Mouse (Mus musculus): ENCODE measurements at regions not wholly inside any gene's neighbourhood (a gene's known extent, or its start where the extent isn't known, plus 50 kb on each side); places are given as distances from the start of the nearest gene placed in this dataset.

DNA sequence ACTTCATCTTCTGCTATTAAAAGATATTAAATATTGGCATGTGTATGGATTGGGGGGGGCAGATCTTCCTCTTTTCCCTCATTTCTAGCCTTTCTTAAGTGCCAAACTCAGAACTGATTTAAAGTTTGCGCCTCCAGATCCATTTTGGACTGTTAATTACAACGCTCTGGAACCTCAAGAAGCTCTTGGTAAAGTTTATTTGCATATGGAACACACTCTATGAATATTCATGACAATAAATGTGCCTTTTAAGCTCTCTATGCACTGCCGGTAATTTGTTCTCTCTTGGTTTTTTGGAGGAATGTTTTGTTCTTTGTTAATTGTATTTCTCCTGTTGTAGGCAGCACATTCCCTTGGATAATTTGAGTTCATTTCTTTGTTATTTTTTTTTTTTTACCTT, 738.3 kb downstream of the Dach1 start:
- 92% methylated on average over 3 of the region's 3 CpGs for WGBS

DNA sequence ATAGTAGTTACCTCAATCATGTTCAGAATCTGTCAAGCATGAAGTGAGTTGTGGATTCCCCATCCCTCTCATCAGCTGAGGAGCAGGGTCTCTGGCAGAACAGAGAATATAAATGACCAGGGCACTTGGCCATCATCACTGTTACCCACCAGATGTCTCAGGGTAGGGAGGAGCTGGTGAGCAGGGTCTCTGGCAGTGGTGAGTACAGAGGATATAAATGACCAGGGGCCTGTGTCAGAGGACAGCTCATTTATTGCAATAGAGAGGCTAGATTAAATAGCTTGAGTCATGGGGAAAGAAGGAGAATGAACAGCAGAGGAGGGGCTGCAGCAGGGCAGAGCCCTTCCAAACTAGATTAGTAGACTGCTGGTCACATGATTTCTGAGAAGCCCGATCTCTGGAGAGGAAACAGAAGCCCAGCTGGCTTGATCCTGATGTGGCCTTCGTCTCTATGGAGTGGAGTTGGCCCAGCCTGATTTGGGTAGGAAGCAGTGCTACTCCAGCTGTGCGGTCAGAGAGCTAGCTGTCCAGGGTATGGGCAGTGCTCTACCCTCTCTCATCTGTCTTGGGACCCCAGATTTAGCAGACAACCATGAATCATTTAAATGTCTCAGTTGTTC, 766.3 kb downstream of the Dach1 start:
- no peaks in the 10 kb centered on the region for H3K36me3 ChIP-seq
- 74% methylated on average over 3 of the region's 3 CpGs for WGBS
- H3K27ac ChIP-seq: no peak overlapping the region
- H3K4me3 ChIP-seq: no peak overlapping the region
- no peaks in the 10 kb centered on the region for H3K27me3 ChIP-seq (ENCODE audit: low read depth, poor library complexity, severe bottlenecking)
- DNase-seq (ENCODE audit: low spot score): no peak
- peaks cover 6% of the 10 kb centered on the region for H3K4me1 ChIP-seq
- no peaks in the 10 kb centered on the region for H3K9me3 ChIP-seq (replicated peaks)

More for the DNA sequence above, 738.3 kb downstream of the Dach1 start:
- H3K4me3 ChIP-seq: no peak overlapping the region
- H3K36me3 ChIP-seq: no peaks in the 10 kb centered on the region
- no peaks in the 10 kb centered on the region for H3K9me3 ChIP-seq (replicated peaks)
- no peak for DNase-seq (ENCODE audit: low spot score)
- H3K4me1 ChIP-seq: peaks cover 5% of the 10 kb centered on the region; the same call in 1 of the 2 replicates
- no peaks in the 10 kb centered on the region for H3K27me3 ChIP-seq (ENCODE audit: low read depth, poor library complexity, severe bottlenecking)
- no peak overlapping the region for H3K27ac ChIP-seq

DNA sequence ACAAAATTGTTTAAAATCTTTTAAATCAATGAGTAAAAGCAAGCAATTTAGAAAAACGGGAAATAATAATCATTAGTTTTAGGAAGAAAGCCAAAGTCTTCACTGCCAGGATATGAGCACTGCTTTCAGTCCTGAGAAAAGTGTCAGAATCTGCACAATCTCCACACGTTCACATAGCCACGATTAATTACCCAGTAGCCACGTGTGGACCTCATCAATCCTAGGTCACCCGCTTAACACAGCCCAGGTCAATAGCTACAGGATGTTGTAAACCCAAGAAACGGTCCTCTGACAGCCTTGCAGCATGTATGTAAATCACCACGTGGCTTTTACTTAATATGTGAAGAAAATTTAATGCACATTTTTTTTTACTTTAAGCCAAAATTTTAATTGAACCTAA, 773.2 kb downstream of the Dach1 start:
- Histone ChIP-seq H3K4me1 (peaks cover 12% of the 10 kb centered on the region), H3K27ac (peak overlapping the region; percentile 71), H3K36me3 (no peaks in the 10 kb centered on the region), H3K9me3 (replicated peaks) (no peaks in the 10 kb centered on the region), H3K4me3 (no peak overlapping the region), H3K27me3 (ENCODE audit: low read depth, poor library complexity, severe bottlenecking) (no peaks in the 10 kb centered on the region)
- WGBS: 28% methylated on average over 7 of the region's 7 CpGs
- peak; percentile 61 for DNase-seq (ENCODE audit: low spot score)

DNA sequence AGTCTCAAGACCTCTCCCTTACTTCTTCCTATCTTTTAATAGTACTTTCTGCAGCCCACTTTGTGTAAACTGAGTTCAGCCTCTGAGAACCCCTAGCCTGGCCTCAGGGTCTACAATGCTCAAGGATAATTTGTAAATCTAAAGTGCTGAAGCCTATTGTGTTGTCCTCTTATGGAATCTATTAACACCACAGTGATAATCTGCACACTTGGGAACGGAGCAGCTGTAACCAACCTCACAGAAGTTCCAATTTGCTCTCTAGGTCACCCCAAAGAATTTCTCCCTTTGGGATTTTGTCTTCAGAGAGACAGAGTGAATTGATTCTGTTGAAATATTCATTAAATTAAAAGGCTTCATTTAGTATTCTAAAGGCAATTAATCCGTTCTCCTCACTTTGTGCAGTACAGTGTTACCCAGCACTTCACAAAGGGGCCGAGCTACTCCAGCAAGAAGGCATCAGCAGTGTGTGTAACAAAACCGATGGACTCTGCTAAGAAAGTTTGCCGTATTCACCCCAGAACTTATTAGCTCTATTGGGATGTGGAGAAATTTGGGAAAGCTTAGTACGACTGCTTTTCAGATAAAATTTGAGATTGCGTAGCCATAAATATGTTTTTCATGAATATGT, 773.7 kb downstream of the Dach1 start:
- no peak for DNase-seq (ENCODE audit: low spot score)
- WGBS: 63% methylated on average over 7 of the region's 7 CpGs
- Histone ChIP-seq H3K27ac (peak overlapping the region; percentile 71), H3K36me3 (no peaks in the 10 kb centered on the region), H3K4me3 (no peak overlapping the region), H3K4me1 (peaks cover 12% of the 10 kb centered on the region), H3K9me3 (replicated peaks) (no peaks in the 10 kb centered on the region), H3K27me3 (ENCODE audit: low read depth, poor library complexity, severe bottlenecking) (no peaks in the 10 kb centered on the region)

DNA sequence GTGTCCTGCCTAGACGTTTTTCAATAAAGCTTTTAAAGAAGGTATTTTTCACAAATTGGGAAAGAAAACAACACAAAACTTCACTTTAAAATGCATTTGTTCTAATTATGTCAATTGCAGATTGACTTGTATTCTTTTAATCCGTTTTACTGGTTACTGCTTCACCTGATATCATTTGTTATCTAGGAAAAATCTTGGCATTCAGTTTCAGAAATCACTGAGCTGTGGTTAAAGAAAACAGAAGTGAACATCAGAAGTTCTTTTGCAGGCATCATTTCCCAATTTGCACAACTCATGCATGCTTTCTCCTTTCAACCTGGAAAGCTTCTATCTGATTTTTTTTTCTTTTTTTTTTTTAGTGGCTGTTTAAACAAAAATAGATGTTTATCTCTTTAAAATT, 780.6 kb downstream of the Dach1 start:
- WGBS: 69% methylated on average over 2 of the region's 2 CpGs
- H3K4me1 ChIP-seq: no peaks in the 10 kb centered on the region
- no peak overlapping the region for H3K27ac ChIP-seq
- no peaks in the 10 kb centered on the region for H3K36me3 ChIP-seq
- DNase-seq (ENCODE audit: low spot score): no peak
- no peaks in the 10 kb centered on the region for H3K27me3 ChIP-seq (ENCODE audit: low read depth, poor library complexity, severe bottlenecking)
- H3K9me3 ChIP-seq (replicated peaks): no peaks in the 10 kb centered on the region
- H3K4me3 ChIP-seq: no peak overlapping the region

DNA sequence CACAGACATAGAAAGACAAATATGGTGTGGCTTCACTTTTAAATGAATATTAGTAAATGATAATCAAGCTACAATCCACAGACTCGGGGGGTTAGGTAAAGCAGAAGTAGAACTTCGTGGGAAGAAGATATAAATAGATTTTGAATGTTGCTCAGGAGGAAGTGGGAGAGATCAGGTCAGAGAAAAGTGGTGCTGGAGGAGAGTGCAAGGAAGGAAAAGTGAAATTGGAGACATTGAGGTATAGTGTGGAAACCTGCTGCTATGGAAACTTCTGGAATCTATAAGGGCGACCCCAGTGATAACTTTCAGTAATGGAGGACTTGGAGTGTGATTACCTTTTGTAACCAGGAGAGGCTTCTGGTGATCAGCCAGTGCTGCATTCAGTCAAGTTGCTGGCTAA, 789.4 kb downstream of the Dach1 start:
- Histone ChIP-seq H3K9me3 (replicated peaks) (no peaks in the 10 kb centered on the region), H3K36me3 (no peaks in the 10 kb centered on the region), H3K4me1 (no peaks in the 10 kb centered on the region), H3K27me3 (ENCODE audit: low read depth, poor library complexity, severe bottlenecking) (no peaks in the 10 kb centered on the region), H3K4me3 (no peak overlapping the region), H3K27ac (no peak overlapping the region)
- WGBS: 85% methylated on average over 3 of the region's 3 CpGs
- no peak for DNase-seq (ENCODE audit: low spot score)

DNA sequence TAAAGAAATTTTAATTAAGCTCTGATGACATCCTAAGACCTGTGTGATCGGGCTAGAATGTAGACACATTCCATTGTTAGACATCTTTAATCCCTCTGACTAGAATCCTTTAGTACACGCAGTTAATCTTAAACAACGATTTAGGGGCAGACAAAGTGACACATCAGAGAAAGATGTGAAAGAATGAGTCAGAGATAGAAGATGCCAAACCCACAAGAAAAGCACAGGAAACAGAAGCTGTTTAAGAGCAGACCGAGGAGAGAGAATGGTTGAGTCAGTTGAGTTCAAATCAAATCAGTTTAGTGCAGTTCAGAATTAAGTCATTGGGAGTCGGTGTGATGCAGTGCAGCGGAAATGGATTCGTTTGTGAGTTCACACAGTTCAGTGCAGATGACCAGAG, 812.6 kb downstream of the Dach1 start:
- no peak overlapping the region for H3K4me3 ChIP-seq
- H3K27me3 ChIP-seq (ENCODE audit: low read depth, poor library complexity, severe bottlenecking): no peaks in the 10 kb centered on the region
- H3K36me3 ChIP-seq: no peaks in the 10 kb centered on the region
- no peaks in the 10 kb centered on the region for H3K4me1 ChIP-seq
- no peak overlapping the region for H3K27ac ChIP-seq
- WGBS: 94% methylated on average over 7 of the region's 7 CpGs
- no peak for DNase-seq (ENCODE audit: low spot score)
- no peaks in the 10 kb centered on the region for H3K9me3 ChIP-seq (replicated peaks)

DNA sequence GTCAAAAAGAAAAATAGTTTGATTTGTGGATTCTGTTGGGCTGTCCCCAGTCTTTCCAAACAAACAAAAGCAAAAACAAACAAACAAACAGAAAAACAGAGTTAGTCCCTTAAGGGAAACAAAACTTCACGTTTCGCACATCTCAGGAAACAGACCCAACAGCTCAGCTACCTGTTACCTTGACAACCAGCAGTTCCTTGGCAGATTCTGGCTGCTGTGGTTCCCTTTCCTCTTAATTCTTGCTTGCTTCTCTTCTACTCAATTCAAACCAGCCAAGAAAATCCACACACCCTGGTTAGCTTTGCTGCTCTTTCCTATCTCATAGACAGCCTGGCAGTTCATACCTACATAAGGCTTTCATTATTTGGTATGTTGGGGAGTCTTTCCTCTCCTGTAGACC, 821.6 kb downstream of the Dach1 start:
- Histone ChIP-seq H3K36me3 (no peaks in the 10 kb centered on the region), H3K27ac (no peak overlapping the region), H3K27me3 (ENCODE audit: low read depth, poor library complexity, severe bottlenecking) (no peaks in the 10 kb centered on the region), H3K9me3 (replicated peaks) (no peaks in the 10 kb centered on the region), H3K4me1 (no peaks in the 10 kb centered on the region), H3K4me3 (no peak overlapping the region)
- 87% methylated on average over 2 of the region's 2 CpGs for WGBS
- DNase-seq (ENCODE audit: low spot score): no peak

DNA sequence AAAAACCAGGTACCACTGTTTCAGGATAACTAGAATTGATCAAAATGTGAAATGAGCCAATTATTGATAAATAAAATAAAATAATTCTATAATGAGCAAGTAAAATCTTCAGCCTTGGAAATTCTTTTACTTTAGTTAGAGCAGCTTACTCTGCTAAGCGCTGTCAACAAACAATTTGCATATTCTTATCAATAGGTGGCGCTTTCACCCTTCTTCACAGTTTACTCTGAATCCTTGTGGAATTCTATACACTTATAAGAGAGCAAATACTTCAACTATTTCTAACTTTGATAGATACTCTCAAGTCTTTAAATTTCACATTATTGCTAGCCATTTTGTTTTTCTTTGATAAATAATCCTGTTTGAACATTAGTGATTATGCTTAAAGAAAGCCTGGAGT, 812.5 kb upstream of the Klhl1 start:
- no peaks in the 10 kb centered on the region for H3K27me3 ChIP-seq (ENCODE audit: low read depth, poor library complexity, severe bottlenecking)
- no peak overlapping the region for H3K27ac ChIP-seq
- 9% methylated on average over 2 of the region's 2 CpGs for WGBS
- H3K4me1 ChIP-seq: no peaks in the 10 kb centered on the region
- DNase-seq (ENCODE audit: low spot score): no peak
- no peaks in the 10 kb centered on the region for H3K36me3 ChIP-seq
- no peaks in the 10 kb centered on the region for H3K9me3 ChIP-seq (replicated peaks)
- no peak overlapping the region for H3K4me3 ChIP-seq

DNA sequence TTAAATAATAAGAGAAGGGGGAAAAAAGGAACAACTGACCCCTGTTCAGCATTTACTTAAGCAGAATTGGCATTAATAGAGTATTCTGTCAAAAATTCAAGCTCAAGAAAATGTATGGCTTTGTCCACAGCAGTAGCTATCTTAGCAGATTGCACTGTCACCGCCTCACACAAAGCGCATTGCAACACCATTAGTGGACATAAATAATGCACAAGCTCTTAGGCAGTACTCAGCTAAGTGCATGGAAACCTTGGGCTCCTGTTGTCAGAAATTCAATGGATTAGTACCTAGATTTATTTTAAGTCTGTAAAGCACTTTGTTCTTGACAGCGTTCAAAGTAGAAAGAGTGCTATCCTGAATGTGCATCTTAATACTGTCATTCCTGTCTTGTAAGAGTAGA, 811.1 kb upstream of the Klhl1 start:
- no peak overlapping the region for H3K27ac ChIP-seq
- no peaks in the 10 kb centered on the region for H3K36me3 ChIP-seq
- no peak for DNase-seq (ENCODE audit: low spot score)
- peaks cover 1% of the 10 kb centered on the region; the same call in 1 of the 2 replicates for H3K9me3 ChIP-seq (replicated peaks)
- no peaks in the 10 kb centered on the region for H3K4me1 ChIP-seq
- H3K4me3 ChIP-seq: no peak overlapping the region
- WGBS: 74% methylated on average over 3 of the region's 3 CpGs
- no peaks in the 10 kb centered on the region for H3K27me3 ChIP-seq (ENCODE audit: low read depth, poor library complexity, severe bottlenecking)

DNA sequence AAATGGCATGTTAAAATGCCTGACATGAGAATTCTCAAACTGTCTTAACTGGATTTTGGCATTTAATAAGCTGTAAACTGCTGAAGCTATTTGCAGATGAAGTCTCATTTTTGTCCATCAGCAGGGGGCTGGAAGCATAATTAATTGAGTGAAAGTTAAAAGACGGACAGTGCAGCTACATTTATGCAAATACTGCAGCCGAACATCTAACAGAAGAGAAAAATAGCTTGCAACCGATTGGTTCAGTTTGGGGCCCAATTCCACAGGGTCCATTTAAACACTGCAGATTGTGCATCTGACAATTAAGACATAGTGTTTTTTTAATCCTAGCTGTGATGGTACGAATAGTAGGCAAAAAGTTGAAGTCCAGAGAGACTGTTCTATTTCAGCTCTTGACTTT, 774.2 kb upstream of the Klhl1 start:
- Histone ChIP-seq H3K4me3 (no peak overlapping the region), H3K4me1 (no peaks in the 10 kb centered on the region), H3K36me3 (no peaks in the 10 kb centered on the region), H3K9me3 (replicated peaks) (no peaks in the 10 kb centered on the region), H3K27me3 (ENCODE audit: low read depth, poor library complexity, severe bottlenecking) (no peaks in the 10 kb centered on the region), H3K27ac (no peak overlapping the region)
- no peak for DNase-seq (ENCODE audit: low spot score)
- 83% methylated on average over 4 of the region's 4 CpGs for WGBS

DNA sequence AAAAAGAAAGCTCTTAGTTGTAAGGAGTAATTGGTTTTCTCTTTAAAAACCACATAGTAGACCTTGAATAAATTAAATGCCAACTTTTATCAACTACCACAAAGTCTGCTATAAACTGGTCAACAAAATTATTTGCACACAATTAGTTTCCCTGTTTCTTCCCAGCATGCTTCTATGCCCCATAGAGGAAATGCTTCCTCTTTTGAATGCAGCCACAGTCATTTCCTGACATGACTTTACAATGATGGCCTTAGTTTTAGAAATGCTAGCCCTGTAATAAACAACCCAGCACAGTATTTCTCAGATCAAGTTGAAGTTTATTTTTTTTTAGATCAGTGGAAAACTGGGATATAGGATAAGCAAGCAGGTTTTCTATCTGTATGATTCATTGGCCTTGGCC, 768.5 kb upstream of the Klhl1 start:
- H3K36me3 ChIP-seq: no peaks in the 10 kb centered on the region
- no peaks in the 10 kb centered on the region for H3K4me1 ChIP-seq
- H3K27ac ChIP-seq: no peak overlapping the region
- DNase-seq (ENCODE audit: low spot score): no peak
- H3K4me3 ChIP-seq: no peak overlapping the region
- H3K9me3 ChIP-seq (replicated peaks): no peaks in the 10 kb centered on the region
- no peaks in the 10 kb centered on the region for H3K27me3 ChIP-seq (ENCODE audit: low read depth, poor library complexity, severe bottlenecking)

DNA sequence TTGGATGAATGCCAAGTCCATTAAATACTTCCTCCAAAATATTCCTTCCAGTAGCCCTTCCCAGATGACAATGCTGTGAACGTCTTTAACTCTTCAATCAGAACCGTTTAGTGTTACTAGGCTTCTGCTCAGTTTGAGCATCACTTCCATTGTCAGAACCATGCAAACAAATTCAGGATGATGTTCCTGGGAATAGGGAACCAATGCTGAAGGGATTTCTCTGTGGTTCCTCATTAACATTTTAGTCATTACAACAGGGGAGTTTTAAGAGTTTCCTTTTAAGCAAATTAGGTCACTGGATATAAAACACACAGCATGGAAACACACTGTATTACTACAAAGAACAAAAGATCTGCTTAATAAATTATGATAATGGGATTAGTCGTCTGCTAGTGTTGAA, 739.6 kb upstream of the Klhl1 start:
- H3K4me3 ChIP-seq: no peak overlapping the region
- WGBS: 53% methylated on average over 3 of the region's 3 CpGs
- DNase-seq (ENCODE audit: low spot score): no peak
- H3K4me1 ChIP-seq: no peaks in the 10 kb centered on the region
- H3K9me3 ChIP-seq (replicated peaks): no peaks in the 10 kb centered on the region
- H3K27ac ChIP-seq: no peak overlapping the region
- no peaks in the 10 kb centered on the region for H3K27me3 ChIP-seq (ENCODE audit: low read depth, poor library complexity, severe bottlenecking)
- no peaks in the 10 kb centered on the region for H3K36me3 ChIP-seq

All from limb, embryonic 10.5 days (tissue).